Mouse (Mus musculus) forebrain, embryonic 10.5 days (tissue): ENCODE measurements around the gene Maml3. TPM values are rescaled to one million over a fixed set of nuclear protein-coding genes. Genes with fewer than 3 reads are reported as not detected.

Source experiments
- DNase-seq: peaks from one replicate; pipeline ENCODE4 v3.0.0-alpha.2; 2017; ENCODE audit warnings: low spot score; ENCODE audit errors: extremely low spot score
- H3K27ac ChIP-seq: fragments of 300-500 bp; sonication (generic); 2 replicates; pipeline ENCODE4 v1.5.1; 2016; ENCODE audit warnings: mild to moderate bottlenecking
- H3K27me3 ChIP-seq: fragments of 300-500 bp; sonication (generic); 2 replicates; pipeline ENCODE4 v1.6.1; 2016; ENCODE audit warnings: mild to moderate bottlenecking; ENCODE audit not compliant: poor library complexity, severe bottlenecking
- H3K36me3 ChIP-seq: fragments of 300-500 bp; sonication (generic); replicated peaks from 2 replicates; pipeline ENCODE4 v1.6.1; 2016; ENCODE audit warnings: mild to moderate bottlenecking, moderate library complexity
- H3K4me1 ChIP-seq: fragments of 300-500 bp; sonication (generic); 2 replicates; pipeline ENCODE4 v1.6.1; 2016
- H3K4me3 ChIP-seq: fragments of 300-500 bp; sonication (generic); 2 replicates; pipeline ENCODE4 v1.5.1; 2016; ENCODE audit warnings: mild to moderate bottlenecking, moderate library complexity
- H3K9me3 ChIP-seq: fragments of 300-500 bp; sonication (generic); 2 replicates; pipeline ENCODE4 v1.6.1; 2016; ENCODE audit warnings: mild to moderate bottlenecking, moderate library complexity
- WGBS: fragments of 180-500 bp; shearing (Covaris S2); methylation state at CpG from one replicate; pipeline ENCODE4 v1.1.7; 2016; 5-methylcytosine and 5-hydroxymethylcytosine counted together
- polyA plus RNA-seq: library from polyadenylated mRNA; unstranded; fragments of >200 nt; fragmentation: Nextera tagmentation; extraction: Ambion mirVana; gene quantifications from 2 replicates; pipeline ENCODE4 v1.2.1, GENCODE M21; 2016

The Maml3 gene
- polyA plus RNA-seq, 1 experiment from 2014 or later = 5.6 TPM

GRCm38 (mm10) chr3:51905903-51906302 is 199.0 kb downstream of the Maml3 start:
- H3K4me3 ChIP-seq = no peak overlapping the region
- WGBS = 82% methylated on average over 9 of the region's 9 CpGs
- peaks cover 63% of the 10 kb centered on the region for H3K4me1 ChIP-seq
- no peaks in the 10 kb centered on the region for H3K9me3 ChIP-seq
- no peak overlapping the region for H3K27ac ChIP-seq
- DNase-seq = no peak
- no peaks in the 10 kb centered on the region for H3K36me3 ChIP-seq
- no peaks in the 10 kb centered on the region; the same call in 1 of the 2 replicates for H3K27me3 ChIP-seq

GRCm38 (mm10) chr3:51904357-51904855 is 200.5 kb downstream of the Maml3 start:
- no peaks in the 10 kb centered on the region for H3K36me3 ChIP-seq
- 80% methylated on average over 12 of the region's 12 CpGs for WGBS
- no peaks in the 10 kb centered on the region; the same call in 1 of the 2 replicates for H3K27me3 ChIP-seq
- no peak for DNase-seq
- H3K27ac ChIP-seq = 0 out of 2 replicates have a peak overlapping the region, but pooled peaks have one; percentile 21
- H3K9me3 ChIP-seq = no peaks in the 10 kb centered on the region
- peaks cover 68% of the 10 kb centered on the region for H3K4me1 ChIP-seq
- no peak overlapping the region for H3K4me3 ChIP-seq

GRCm38 (mm10) chr3:51901151-51901550 is 203.7 kb downstream of the Maml3 start:
- peak overlapping the region; percentile 31; the same call in 1 of the 2 replicates for H3K27ac ChIP-seq
- peaks cover 50% of the 10 kb centered on the region for H3K4me1 ChIP-seq
- DNase-seq = no peak
- no peaks in the 10 kb centered on the region for H3K9me3 ChIP-seq
- H3K36me3 ChIP-seq = 0 out of 2 replicates have a peak, but pooled peaks cover 2% of the 10 kb centered on the region
- 70% methylated on average over 2 of the region's 2 CpGs for WGBS
- no peak overlapping the region for H3K4me3 ChIP-seq
- H3K27me3 ChIP-seq = no peaks in the 10 kb centered on the region

GRCm38 (mm10) chr3:51894514-51894913 is 210.4 kb downstream of the Maml3 start:
- Histone ChIP-seq H3K4me3 (no peak overlapping the region), H3K27me3 (no peaks in the 10 kb centered on the region), H3K36me3 (peaks cover 11% of the 10 kb centered on the region), H3K9me3 (peaks cover 8% of the 10 kb centered on the region; the same call in 1 of the 2 replicates), H3K4me1 (peaks cover 18% of the 10 kb centered on the region), H3K27ac (no peak overlapping the region)
- WGBS = 62% methylated on average over 8 of the region's 8 CpGs
- no peak for DNase-seq

- Histone ChIP-seq H3K4me1 (peaks cover 26% of the 10 kb centered on the region), H3K36me3 (peaks cover 9% of the 10 kb centered on the region), H3K27me3 (0 out of 2 replicates have a peak, but pooled peaks cover 6% of the 10 kb centered on the region), H3K27ac (no peak overlapping the region), H3K9me3 (peaks cover 8% of the 10 kb centered on the region; the same call in 1 of the 2 replicates), H3K4me3 (no peak overlapping the region)
- WGBS = 93% methylated on average over 10 of the region's 10 CpGs
- DNase-seq = no peak
These were observed 213.2 kb downstream of the Maml3 start for GRCm38 (mm10) chr3:51891562-51892119.

GRCm38 (mm10) chr3:51890181-51890580 is 214.7 kb downstream of the Maml3 start:
- Histone ChIP-seq H3K4me1 (peaks cover 33% of the 10 kb centered on the region), H3K27me3 (0 out of 2 replicates have a peak, but pooled peaks cover 6% of the 10 kb centered on the region), H3K36me3 (peaks cover 2% of the 10 kb centered on the region; the same call in 1 of the 2 replicates), H3K9me3 (no peaks in the 10 kb centered on the region; the same call in 1 of the 2 replicates), H3K27ac (peak overlapping the region; percentile 36; the same call in 1 of the 2 replicates), H3K4me3 (no peak overlapping the region)
- DNase-seq = no peak
- 89% methylated on average over 4 of the region's 4 CpGs for WGBS

- peaks cover 38% of the 10 kb centered on the region for H3K4me1 ChIP-seq
- 0 out of 2 replicates have a peak, but pooled peaks cover 2% of the 10 kb centered on the region for H3K36me3 ChIP-seq
- H3K4me3 ChIP-seq = no peak overlapping the region
- no peaks in the 10 kb centered on the region for H3K9me3 ChIP-seq
- 67% methylated on average over 5 of the region's 5 CpGs for WGBS
- H3K27ac ChIP-seq = peak overlapping the region; percentile 36; the same call in 1 of the 2 replicates
- DNase-seq = no peak
- H3K27me3 ChIP-seq = 0 out of 2 replicates have a peak, but pooled peaks cover 6% of the 10 kb centered on the region
These were observed 215.1 kb downstream of the Maml3 start for GRCm38 (mm10) chr3:51889776-51890175.

- peak overlapping the region; percentile 69 for H3K27ac ChIP-seq
- peak overlapping the region; percentile 40 for H3K4me3 ChIP-seq
- 13% methylated on average over 20 of the region's 20 CpGs for WGBS
- H3K9me3 ChIP-seq = no peaks in the 10 kb centered on the region
- no peak for DNase-seq
- 0 out of 2 replicates have a peak, but pooled peaks cover 2% of the 10 kb centered on the region for H3K36me3 ChIP-seq
- H3K4me1 ChIP-seq = peaks cover 44% of the 10 kb centered on the region
- 0 out of 2 replicates have a peak, but pooled peaks cover 6% of the 10 kb centered on the region for H3K27me3 ChIP-seq
These were observed 216.0 kb downstream of the Maml3 start for GRCm38 (mm10) chr3:51888662-51889433.

- Histone ChIP-seq H3K27ac (peak overlapping the region; percentile 69), H3K27me3 (0 out of 2 replicates have a peak, but pooled peaks cover 6% of the 10 kb centered on the region), H3K4me3 (peak overlapping the region; percentile 40), H3K4me1 (peaks cover 50% of the 10 kb centered on the region), H3K36me3 (0 out of 2 replicates have a peak, but pooled peaks cover 2% of the 10 kb centered on the region), H3K9me3 (no peaks in the 10 kb centered on the region)
- no peak for DNase-seq
- 2% methylated on average over 8 of the region's 8 CpGs for WGBS
These were observed 216.6 kb downstream of the Maml3 start for GRCm38 (mm10) chr3:51888295-51888661.

GRCm38 (mm10) chr3:51885920-51886319 is 219.0 kb downstream of the Maml3 start:
- 65% methylated on average over 5 of the region's 5 CpGs for WGBS
- H3K27me3 ChIP-seq = 0 out of 2 replicates have a peak, but pooled peaks cover 6% of the 10 kb centered on the region
- H3K36me3 ChIP-seq = no peaks in the 10 kb centered on the region
- H3K4me1 ChIP-seq = peaks cover 72% of the 10 kb centered on the region
- no peak for DNase-seq
- no peaks in the 10 kb centered on the region for H3K9me3 ChIP-seq
- H3K27ac ChIP-seq = no peak overlapping the region
- no peak overlapping the region for H3K4me3 ChIP-seq

GRCm38 (mm10) chr3:51885487-51885886 is 219.4 kb downstream of the Maml3 start:
- Histone ChIP-seq H3K4me1 (peaks cover 76% of the 10 kb centered on the region), H3K36me3 (no peaks in the 10 kb centered on the region), H3K4me3 (no peak overlapping the region), H3K27me3 (0 out of 2 replicates have a peak, but pooled peaks cover 6% of the 10 kb centered on the region), H3K9me3 (no peaks in the 10 kb centered on the region), H3K27ac (no peak overlapping the region)
- WGBS = 78% methylated on average over 5 of the region's 5 CpGs
- no peak for DNase-seq

- Histone ChIP-seq H3K9me3 (no peaks in the 10 kb centered on the region), H3K4me3 (no peak overlapping the region), H3K36me3 (no peaks in the 10 kb centered on the region), H3K27me3 (no peaks in the 10 kb centered on the region), H3K27ac (0 out of 2 replicates have a peak overlapping the region, but pooled peaks have one; percentile 22), H3K4me1 (peaks cover 59% of the 10 kb centered on the region)
- no peak for DNase-seq
- 82% methylated on average over 10 of the region's 10 CpGs for WGBS
These were observed 222.9 kb downstream of the Maml3 start for GRCm38 (mm10) chr3:51881981-51882380.
